Comparison of ENCODE assay signal across 27 mouse cellular contexts in genomic region chr4:101316061-101316460, GRCm38 (mm10).
"Had no signal": no experiment of that assay in that cellular context is flagged by ENCODE, and none has a peak within 500 bp of the region (broad histone marks: within the 10 kb centered on the region; RNA-seq: fewer than 3 reads in every experiment).

No protein-coding gene starts in this region.

- ATAC-seq: forebrain, embryonic 13.5 days; forebrain, embryonic 14.5 days; forebrain, embryonic 15.5 days; forebrain, embryonic 16.5 days; forebrain, postnatal 0 days had no signal

- H3K4me2 ChIP-seq: embryonic facial prominence, embryonic 12.5 days; embryonic facial prominence, embryonic 13.5 days; embryonic facial prominence, embryonic 15.5 days; forebrain, embryonic 12.5 days; forebrain, embryonic 13.5 days; forebrain, embryonic 15.5 days had no signal

- H3K9ac ChIP-seq: embryonic facial prominence, embryonic 12.5 days; embryonic facial prominence, embryonic 13.5 days; embryonic facial prominence, embryonic 15.5 days; forebrain, embryonic 12.5 days; forebrain, embryonic 13.5 days; forebrain, embryonic 15.5 days; forebrain, postnatal 0 days had no signal

- H3K36me3 ChIP-seq: embryonic facial prominence, embryonic 10.5 days; embryonic facial prominence, embryonic 12.5 days; embryonic facial prominence, embryonic 13.5 days; embryonic facial prominence, embryonic 15.5 days; forebrain, embryonic 10.5 days; forebrain, embryonic 12.5 days; forebrain, embryonic 15.5 days had no signal

- H3K27ac ChIP-seq: embryonic facial prominence, embryonic 10.5 days; embryonic facial prominence, embryonic 12.5 days; embryonic facial prominence, embryonic 13.5 days; embryonic facial prominence, embryonic 15.5 days; forebrain, embryonic 10.5 days; forebrain, embryonic 12.5 days; forebrain, embryonic 13.5 days; forebrain, embryonic 15.5 days; gastrocnemius, adult 2 months; heart, adult 2 months had no signal

- DNase-seq: cerebellum, adult 8-10 months; cerebellum, adult 9-10 months; cerebellum, adult 9-11 months; cerebellum, postnatal 10 days; cerebellum, postnatal 14 days; cerebellum, postnatal 25 days; cerebellum, postnatal 36 days; embryo, embryonic 11 days; forebrain, postnatal 0 days; gastrocnemius, adult 2 months; gastrocnemius, postnatal 10 days; gastrocnemius, postnatal 14 days; gastrocnemius, postnatal 25 days; gastrocnemius, postnatal 36 days; heart, adult 18-20 months; heart, adult 2 months had no signal

- H3K27me3 ChIP-seq: forebrain, embryonic 13.5 days; forebrain, embryonic 15.5 days had no signal

- H3K4me3 ChIP-seq: embryonic facial prominence, embryonic 10.5 days; embryonic facial prominence, embryonic 12.5 days; embryonic facial prominence, embryonic 13.5 days; embryonic facial prominence, embryonic 15.5 days; erythroblast, embryonic 14.5 days; forebrain, embryonic 10.5 days; forebrain, embryonic 12.5 days; forebrain, embryonic 13.5 days; forebrain, embryonic 15.5 days; gastrocnemius, adult 2 months; heart, adult 2 months had no signal

- H3K4me1 ChIP-seq: embryonic facial prominence, embryonic 10.5 days; embryonic facial prominence, embryonic 12.5 days; embryonic facial prominence, embryonic 13.5 days; embryonic facial prominence, embryonic 15.5 days; forebrain, embryonic 10.5 days; forebrain, embryonic 12.5 days; forebrain, embryonic 13.5 days; forebrain, embryonic 15.5 days had no signal

- H3K9me3 ChIP-seq: embryonic facial prominence, embryonic 10.5 days; embryonic facial prominence, embryonic 12.5 days; embryonic facial prominence, embryonic 13.5 days; embryonic facial prominence, embryonic 15.5 days; forebrain, embryonic 10.5 days; forebrain, embryonic 12.5 days; forebrain, embryonic 13.5 days; forebrain, embryonic 15.5 days had no signal
